Comparison of ENCODE assay signal across 1 mouse cellular context in the genomic region with DNA sequence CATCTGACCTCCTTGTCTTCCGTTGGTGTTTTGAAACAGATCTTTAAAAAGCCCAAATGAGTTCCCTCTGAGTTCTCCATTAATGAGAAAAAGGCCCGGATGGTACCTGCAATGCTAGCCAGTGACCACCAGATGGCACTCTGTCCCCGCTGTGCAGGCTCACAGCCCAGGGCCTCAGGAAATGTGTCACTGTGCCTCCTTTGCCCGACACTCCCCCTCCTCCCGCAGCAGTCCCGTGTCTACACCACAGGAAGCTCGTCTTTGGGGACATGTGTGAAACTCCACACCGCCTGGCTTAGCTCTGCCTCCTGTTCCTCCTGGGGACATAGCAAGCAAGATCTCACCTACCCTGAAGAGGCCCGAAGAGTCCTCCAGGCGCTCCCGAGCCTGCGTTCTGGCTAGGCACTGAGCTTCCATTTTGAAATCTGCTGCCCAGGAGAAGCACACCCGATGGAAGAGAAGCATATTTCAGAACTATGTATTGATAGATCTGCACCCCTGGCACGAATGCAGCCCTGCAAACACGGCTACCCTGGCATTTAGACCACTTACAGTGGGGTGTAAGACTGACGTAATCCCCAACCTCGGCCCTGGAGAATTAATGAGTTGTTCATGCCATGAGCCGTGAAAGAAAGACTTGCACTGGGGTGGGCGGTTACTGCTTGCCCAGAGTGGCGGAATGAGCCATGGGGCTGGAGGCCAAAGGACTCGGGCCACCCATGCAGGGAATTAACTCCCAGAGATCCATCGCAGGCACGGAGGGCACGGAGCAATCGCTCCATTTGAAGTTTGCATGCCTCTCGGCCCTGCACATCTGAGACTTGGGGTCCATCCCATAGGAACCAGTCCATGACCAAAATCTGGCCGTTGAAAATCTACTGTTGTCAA.
TF ChIP-seq lines count a peak whose summit lies in the region.

No protein-coding gene starts in this region.

TF ChIP-seq in CH12.LX, 34 proteins besides CTCF, POLR2A, EP300 and RAD21 (continued from another document):
- TF ChIP-seq ZC3H11A (IDR thresholded peaks at IDR 0.05; ENCODE audit: low read depth, low read length) (peak; percentile 99), ELF1 (IDR thresholded peaks at IDR 0.05; ENCODE audit: low read depth, low read length) (peak; percentile 46; the same call in 1 of the 2 replicates), MEF2A (IDR thresholded peaks at IDR 0.05; ENCODE audit: borderline replicate concordance, low read depth, low read length) (peak; percentile 47), JUN (IDR thresholded peaks at IDR 0.05; ENCODE audit: insufficient read depth, low read depth, low read length) (no peak), ZMIZ1 (IDR thresholded peaks at IDR 0.05; ENCODE audit: low read depth, low read length) (no peak), GABPA (IDR thresholded peaks at IDR 0.05; ENCODE audit: insufficient replicate concordance, low read depth, low read length) (no peak), ETS1 (conservative IDR thresholded peaks at IDR 0.05; ENCODE audit: low read depth, low read length) (peak; percentile 61), NELFE (IDR thresholded peaks at IDR 0.05; ENCODE audit: low read depth, low read length) (0 out of 2 replicates have a peak, but pooled peaks have one; percentile 33), USF1 (IDR thresholded peaks at IDR 0.05; ENCODE audit: low read depth, low read length) (no peak), ZNF384 (IDR thresholded peaks at IDR 0.05; ENCODE audit: low read depth, low read length) (no peak), SIN3A (IDR thresholded peaks at IDR 0.05; ENCODE audit: low read length) (peak; percentile 72), SMC3 (IDR thresholded peaks at IDR 0.05; ENCODE audit: low read depth, low read length) (peak; percentile 100), MXI1 (IDR thresholded peaks at IDR 0.05; ENCODE audit: low read depth, low read length) (no peak), RCOR1 (conservative IDR thresholded peaks at IDR 0.05; ENCODE audit: low read depth, low read length) (no peak), CHD2 (IDR thresholded peaks at IDR 0.05; ENCODE audit: low read length) (no peak), IRF4 (IDR thresholded peaks at IDR 0.05; ENCODE audit: low read depth, low read length) (peak; percentile 76), UBTF (IDR thresholded peaks at IDR 0.05; ENCODE audit: low read depth, low read length) (no peak), MAFK (IDR thresholded peaks at IDR 0.05; ENCODE audit: insufficient replicate concordance, low read length) (no peak)
